Mouse (Mus musculus) limb, embryonic 12.5 days (tissue): ENCODE data around the gene Serpinf1. TPM values are rescaled to one million over a fixed set of nuclear protein-coding genes. Genes with fewer than 3 reads are reported as not detected.

Experiments
- ATAC-seq: fragments of 200-750 bp; cut with Nextera tagmentation; 2 replicates; pipeline ENCODE4 v1.8.0; 2017; ENCODE audit warnings: low read depth, moderate TSS enrichment; ENCODE audit not compliant: insufficient number of reproducible peaks, insufficient read depth, low FRiP score, low TSS enrichment
- H3K27ac ChIP-seq: fragments of 300-500 bp; sonication (generic); 2 replicates; pipeline ENCODE4 v1.5.1; 2016; ENCODE audit warnings: mild to moderate bottlenecking, moderate library complexity
- H3K27me3 ChIP-seq: fragments of 300-500 bp; sonication (generic); 2 replicates; pipeline ENCODE4 v1.6.1; 2016; ENCODE audit warnings: mild to moderate bottlenecking, moderate library complexity
- H3K36me3 ChIP-seq: fragments of 300-500 bp; sonication (generic); 2 replicates; pipeline ENCODE4 v1.6.1; 2016; ENCODE audit warnings: mild to moderate bottlenecking, moderate library complexity
- H3K4me1 ChIP-seq: fragments of 300-500 bp; sonication (generic); replicated peaks from 2 replicates; pipeline ENCODE4 v1.6.1; 2016
- H3K4me2 ChIP-seq: fragments of 300-500 bp; sonication (generic); 2 replicates; pipeline ENCODE4 v1.6.1; 2016; ENCODE audit warnings: mild to moderate bottlenecking, moderate library complexity
- H3K4me3 ChIP-seq: fragments of 300-500 bp; sonication (generic); replicated peaks from 2 replicates; pipeline ENCODE4 v1.5.1; 2016; ENCODE audit warnings: mild to moderate bottlenecking
- H3K9ac ChIP-seq: fragments of 300-500 bp; sonication (generic); replicated peaks from 2 replicates; pipeline ENCODE4 v1.6.1; 2016; ENCODE audit warnings: mild to moderate bottlenecking, moderate library complexity
- H3K9me3 ChIP-seq: fragments of 300-500 bp; sonication (generic); 2 replicates; pipeline ENCODE4 v1.6.1; 2016; ENCODE audit warnings: mild to moderate bottlenecking, moderate library complexity
- WGBS: fragments of 180-500 bp; shearing (Covaris S2); methylation state at CpG from one replicate; pipeline ENCODE4 v1.1.7; 2016; 5-methylcytosine and 5-hydroxymethylcytosine counted together
- polyA plus RNA-seq: library from polyadenylated mRNA; unstranded; fragments of >200 nt; fragmentation: Nextera tagmentation; extraction: Ambion mirVana; gene quantifications from 2 replicates; pipeline ENCODE4 v1.2.1, GENCODE M21; 2016

Serpinf1 gene
- polyA plus RNA-seq, 1 experiment from 2014 or later, result 177 TPM

DNA sequence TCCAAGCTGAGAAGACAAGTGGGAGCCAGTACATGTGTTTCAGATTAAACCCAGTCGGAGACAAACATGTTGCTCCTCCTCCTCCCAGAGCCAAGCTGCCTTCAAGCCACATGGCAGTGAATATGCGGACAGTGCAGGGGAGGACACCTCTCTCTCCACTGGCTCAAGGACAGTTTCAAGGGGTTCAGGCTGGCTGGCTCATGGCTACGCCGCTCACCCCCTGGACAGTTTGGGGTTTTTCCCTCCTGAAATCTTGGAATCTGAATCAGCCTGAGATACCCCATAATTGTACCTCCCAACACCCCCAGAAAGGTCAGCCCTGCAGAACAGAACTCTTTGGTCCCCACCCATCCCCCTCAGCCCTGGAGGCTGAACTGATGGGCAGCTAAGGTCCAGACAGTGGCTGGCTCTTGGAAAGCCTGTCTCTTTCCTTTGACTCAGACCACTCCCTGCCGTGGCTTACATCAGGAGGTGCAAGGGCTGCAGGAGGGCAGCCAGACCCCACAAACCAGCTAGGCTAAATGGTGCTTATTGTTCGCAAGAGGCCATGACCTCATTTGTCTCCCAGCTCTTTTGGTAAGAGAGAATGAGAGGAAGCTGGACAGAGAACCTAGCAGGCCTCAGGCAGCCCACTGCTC lies 1.0 kb downstream of the Serpinf1 start:
- H3K9me3 ChIP-seq, result no peaks in the 10 kb centered on the region
- peaks cover 13% of the 10 kb centered on the region for H3K36me3 ChIP-seq
- peak overlapping the region; percentile 68 for H3K4me2 ChIP-seq
- peak overlapping the region; percentile 54 for H3K9ac ChIP-seq
- no peaks in the 10 kb centered on the region for H3K27me3 ChIP-seq
- ATAC-seq, result peak; percentile 37; the same call in 1 of the 2 replicates
- H3K27ac ChIP-seq, result peak overlapping the region; percentile 76
- WGBS, result 25% methylated on average over 6 of the region's 6 CpGs
- peaks cover 18% of the 10 kb centered on the region for H3K4me1 ChIP-seq
- H3K4me3 ChIP-seq, result peak overlapping the region; percentile 47

DNA sequence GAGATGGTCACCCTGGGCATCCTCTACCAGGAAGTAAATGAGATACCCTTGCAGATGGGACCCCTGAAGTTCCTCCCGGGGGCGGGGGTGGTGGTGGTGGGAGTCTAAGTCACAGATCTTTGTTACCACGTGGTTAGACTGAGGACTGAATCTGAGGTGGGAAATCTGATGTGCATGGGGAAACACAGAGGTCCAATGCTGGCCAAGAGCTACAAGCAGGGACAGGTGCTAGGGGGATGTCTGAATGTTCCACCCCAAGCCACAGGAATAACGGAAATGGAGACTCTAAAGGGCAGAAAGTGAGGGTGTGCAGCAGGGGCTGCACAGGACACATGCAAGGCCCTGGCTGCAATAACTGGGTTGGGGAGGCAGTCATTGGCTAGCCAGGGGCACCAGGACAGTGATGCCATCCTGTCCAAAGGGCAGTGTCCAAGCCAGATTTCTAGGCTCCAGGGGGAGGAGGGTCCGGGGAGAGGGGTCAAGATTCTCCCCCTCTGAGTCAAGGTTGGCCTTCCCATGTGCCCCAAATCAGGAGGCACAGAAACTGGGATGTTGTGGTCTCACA lies 1.6 kb downstream of the Serpinf1 start:
- H3K9ac ChIP-seq, result peak overlapping the region; percentile 54
- peaks cover 19% of the 10 kb centered on the region for H3K36me3 ChIP-seq
- peak; percentile 8; the same call in 1 of the 2 replicates for ATAC-seq
- H3K4me2 ChIP-seq, result peak overlapping the region; percentile 68
- no peaks in the 10 kb centered on the region for H3K9me3 ChIP-seq
- peaks cover 18% of the 10 kb centered on the region for H3K4me1 ChIP-seq
- H3K27me3 ChIP-seq, result no peaks in the 10 kb centered on the region
- peak overlapping the region; percentile 47 for H3K4me3 ChIP-seq
- 46% methylated on average over 5 of the region's 5 CpGs for WGBS
- H3K27ac ChIP-seq, result peak overlapping the region; percentile 76

DNA sequence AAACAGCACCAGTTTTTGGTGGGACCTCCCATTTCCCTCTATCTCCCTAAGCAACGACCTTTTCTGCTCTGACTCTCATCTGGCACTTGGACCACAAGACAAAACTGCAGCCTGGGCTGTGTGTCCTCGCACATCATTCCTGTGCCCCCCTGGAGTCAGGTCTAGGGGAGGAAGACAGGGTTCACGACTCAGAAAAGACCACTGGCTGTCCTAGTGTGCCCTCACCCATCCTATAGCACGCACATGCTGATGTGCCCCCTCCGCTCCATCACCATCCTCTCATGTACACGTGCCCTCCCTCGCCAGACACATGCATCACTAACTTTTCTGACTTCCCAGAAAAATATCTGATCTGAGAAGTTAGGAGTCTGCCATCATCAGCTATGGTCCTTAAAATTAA lies 2.5 kb downstream of the Serpinf1 start:
- H3K9ac ChIP-seq, result no peak overlapping the region
- WGBS, result 86% methylated on average over 7 of the region's 7 CpGs
- ATAC-seq, result no peak
- peak overlapping the region; percentile 68; the same call in 1 of the 2 replicates for H3K4me2 ChIP-seq
- H3K27ac ChIP-seq, result no peak overlapping the region
- peaks cover 18% of the 10 kb centered on the region for H3K4me1 ChIP-seq
- no peaks in the 10 kb centered on the region for H3K27me3 ChIP-seq
- no peaks in the 10 kb centered on the region for H3K9me3 ChIP-seq
- H3K36me3 ChIP-seq, result peaks cover 28% of the 10 kb centered on the region
- no peak overlapping the region for H3K4me3 ChIP-seq

DNA sequence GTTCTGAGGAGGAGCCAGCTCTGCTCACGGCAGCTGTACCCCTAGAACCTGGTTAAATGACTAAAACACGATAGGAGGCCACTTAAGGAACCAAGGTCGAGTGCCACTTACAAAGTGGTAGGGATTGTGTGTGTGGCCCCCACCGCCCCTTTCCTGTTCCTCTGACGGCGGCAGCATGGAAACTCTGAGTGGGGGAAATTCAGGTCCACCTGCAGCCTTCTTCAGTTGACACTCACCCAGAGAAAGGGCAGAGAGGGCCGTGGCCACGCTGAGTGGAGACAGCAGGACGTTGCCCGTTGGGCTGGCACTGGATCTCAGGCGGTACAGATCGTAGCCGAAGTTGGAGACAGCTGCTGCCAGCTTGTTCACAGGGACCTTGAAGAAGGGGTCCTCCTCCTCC lies 6.5 kb downstream of the Serpinf1 start:
- no peak overlapping the region for H3K9ac ChIP-seq
- no peak for ATAC-seq
- H3K9me3 ChIP-seq, result no peaks in the 10 kb centered on the region
- peaks cover 8% of the 10 kb centered on the region for H3K4me1 ChIP-seq
- H3K36me3 ChIP-seq, result peaks cover 64% of the 10 kb centered on the region
- no peak overlapping the region for H3K4me3 ChIP-seq
- H3K4me2 ChIP-seq, result no peak overlapping the region
- no peaks in the 10 kb centered on the region for H3K27me3 ChIP-seq
- WGBS, result 91% methylated on average over 13 of the region's 13 CpGs
- H3K27ac ChIP-seq, result no peak overlapping the region

DNA sequence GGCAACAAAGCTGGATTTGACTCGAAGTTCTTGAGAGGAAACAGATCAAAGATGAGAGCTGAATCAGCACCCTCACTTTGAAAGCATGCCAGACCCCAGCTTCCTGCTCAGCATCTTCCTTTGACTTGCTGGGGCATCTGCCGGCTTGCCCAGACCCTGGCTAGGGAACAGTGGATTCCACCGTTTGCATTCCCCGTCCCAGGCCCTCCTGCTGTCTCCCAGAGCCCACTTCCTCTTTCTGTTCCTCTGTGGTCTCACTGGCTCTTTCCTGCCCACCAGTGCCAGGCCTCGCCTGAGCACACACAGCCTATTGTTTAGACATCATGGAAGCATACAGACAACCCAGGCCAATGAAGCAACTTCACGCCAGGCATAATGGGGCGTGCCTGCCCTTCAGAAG lies 7.4 kb downstream of the Serpinf1 start:
- Histone ChIP-seq H3K4me2 (no peak overlapping the region), H3K27ac (no peak overlapping the region), H3K4me3 (no peak overlapping the region), H3K9ac (no peak overlapping the region), H3K9me3 (no peaks in the 10 kb centered on the region), H3K36me3 (peaks cover 73% of the 10 kb centered on the region), H3K4me1 (no peaks in the 10 kb centered on the region), H3K27me3 (no peaks in the 10 kb centered on the region)
- WGBS, result 64% methylated on average over 7 of the region's 7 CpGs
- no peak for ATAC-seq

DNA sequence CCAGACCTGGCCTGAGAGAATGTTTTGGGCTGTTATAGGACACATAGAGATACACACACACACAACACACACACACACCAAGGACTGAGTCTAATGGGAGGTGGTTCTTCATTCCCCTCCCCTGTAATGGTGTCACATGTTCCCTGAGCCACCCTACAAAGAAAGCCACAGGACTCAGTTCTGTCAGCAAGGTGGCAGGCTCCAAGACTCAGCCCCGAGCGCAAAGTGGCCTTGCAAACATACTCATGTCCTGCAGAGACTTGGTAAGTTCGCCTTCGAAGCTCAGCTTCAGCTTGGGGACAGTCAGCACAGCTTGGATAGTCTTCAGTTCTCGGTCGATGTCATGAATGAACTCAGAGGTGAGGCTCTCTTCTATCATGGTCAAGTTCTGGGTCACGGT lies 11.9 kb downstream of the Serpinf1 start:
- no peak for ATAC-seq
- no peak overlapping the region for H3K9ac ChIP-seq
- H3K4me3 ChIP-seq, result no peak overlapping the region
- no peaks in the 10 kb centered on the region for H3K9me3 ChIP-seq
- H3K27me3 ChIP-seq, result no peaks in the 10 kb centered on the region
- no peak overlapping the region for H3K27ac ChIP-seq
- H3K4me1 ChIP-seq, result no peaks in the 10 kb centered on the region
- WGBS, result 89% methylated on average over 7 of the region's 7 CpGs
- peaks cover 73% of the 10 kb centered on the region for H3K36me3 ChIP-seq
- H3K4me2 ChIP-seq, result no peak overlapping the region

DNA sequence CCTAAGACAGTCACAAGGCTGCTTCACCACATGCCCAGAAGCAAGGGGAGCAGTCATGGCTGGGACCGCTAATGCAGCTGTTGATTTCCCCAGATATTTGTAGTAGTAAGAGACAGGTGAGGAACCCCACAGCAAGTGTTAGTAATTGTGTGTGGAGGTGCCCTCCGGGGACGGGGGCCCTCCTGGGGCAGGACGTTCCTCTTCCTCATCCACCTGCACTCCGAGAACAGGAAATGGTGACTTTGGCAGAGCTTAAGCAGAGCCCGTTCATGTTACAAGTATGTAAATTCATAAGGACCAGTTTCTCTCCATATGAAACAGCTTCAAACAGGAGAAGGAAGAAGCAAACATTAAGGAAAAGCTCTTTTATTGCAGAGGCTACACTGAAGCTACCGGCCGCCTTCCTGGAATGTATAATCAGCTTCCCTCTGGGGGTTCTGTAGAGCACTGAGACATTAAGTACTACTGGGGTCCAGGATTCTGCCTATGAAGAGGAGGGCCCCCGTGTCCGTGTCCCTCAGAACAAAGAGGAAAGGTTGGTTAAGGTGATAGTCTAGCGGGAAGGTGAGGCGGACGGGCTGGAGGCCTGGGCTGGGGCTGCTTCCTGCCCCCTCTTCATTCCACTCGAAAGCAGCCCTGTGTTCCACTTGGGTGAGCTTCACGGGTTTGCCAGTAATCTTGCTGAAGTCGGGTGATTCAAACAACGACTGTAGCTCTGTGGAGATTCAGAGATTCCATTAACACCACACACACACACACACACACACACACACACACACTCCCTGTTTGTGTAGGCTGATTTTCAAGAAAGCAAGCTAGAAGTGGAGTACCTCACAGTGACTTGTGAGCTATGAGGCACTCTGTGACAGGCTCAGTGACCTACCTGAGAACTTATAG lies 12.6 kb downstream of the Serpinf1 start:
- Histone ChIP-seq H3K4me2 (no peak overlapping the region), H3K9ac (no peak overlapping the region), H3K27ac (no peak overlapping the region), H3K9me3 (no peaks in the 10 kb centered on the region), H3K4me3 (no peak overlapping the region), H3K27me3 (no peaks in the 10 kb centered on the region), H3K4me1 (no peaks in the 10 kb centered on the region), H3K36me3 (peaks cover 68% of the 10 kb centered on the region)
- WGBS, result 87% methylated on average over 17 of the region's 17 CpGs
- no peak for ATAC-seq

DNA sequence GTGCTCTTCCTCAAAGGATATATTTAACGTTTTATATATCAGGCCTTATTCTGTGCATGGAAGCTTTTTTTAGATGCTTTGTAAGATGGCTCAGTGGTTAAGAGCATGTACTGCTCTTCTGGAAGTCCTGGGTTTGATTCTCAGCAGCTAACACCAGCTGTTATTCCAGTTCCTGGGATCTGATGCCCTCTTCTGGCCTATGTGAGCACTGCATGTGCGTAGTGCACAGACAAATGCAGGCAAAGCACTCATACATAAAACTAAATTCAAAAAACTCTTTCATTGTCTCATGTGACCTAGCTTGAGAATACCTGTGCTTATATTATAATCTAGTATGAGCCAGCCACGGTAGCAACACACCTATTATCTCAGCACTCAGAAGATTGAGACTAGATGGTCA lies 15.6 kb downstream of the Serpinf1 start:
- no peak overlapping the region for H3K9ac ChIP-seq
- no peak for ATAC-seq
- peaks cover 48% of the 10 kb centered on the region for H3K36me3 ChIP-seq
- H3K27me3 ChIP-seq, result no peaks in the 10 kb centered on the region
- H3K4me3 ChIP-seq, result no peak overlapping the region
- H3K4me2 ChIP-seq, result no peak overlapping the region
- H3K4me1 ChIP-seq, result no peaks in the 10 kb centered on the region
- H3K27ac ChIP-seq, result no peak overlapping the region
- H3K9me3 ChIP-seq, result no peaks in the 10 kb centered on the region
- 43% methylated on average over 3 of the region's 3 CpGs for WGBS

DNA sequence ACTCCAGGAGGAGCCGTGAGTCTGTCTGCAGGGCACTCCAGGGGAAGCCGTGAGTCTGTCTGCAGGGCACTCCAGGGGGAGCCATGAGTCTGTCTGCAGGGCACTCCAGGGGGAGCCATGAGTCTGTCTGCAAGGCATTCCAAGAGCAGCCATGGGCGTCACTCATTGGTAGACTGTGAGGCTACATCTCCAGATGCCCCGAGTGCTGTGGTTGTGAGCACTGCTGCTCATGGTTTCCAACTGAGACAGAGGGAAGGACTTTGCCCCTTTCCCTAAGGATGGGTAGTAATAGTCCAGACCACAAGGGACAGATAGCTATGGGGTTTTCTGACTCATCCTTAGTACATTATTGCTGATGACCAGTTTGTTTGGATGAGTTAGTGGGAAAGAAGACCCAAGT lies 16.4 kb downstream of the Serpinf1 start:
- no peak for ATAC-seq
- WGBS, result 68% methylated on average over 4 of the region's 4 CpGs
- H3K9me3 ChIP-seq, result no peaks in the 10 kb centered on the region
- H3K9ac ChIP-seq, result no peak overlapping the region
- peaks cover 44% of the 10 kb centered on the region for H3K36me3 ChIP-seq
- no peak overlapping the region for H3K4me3 ChIP-seq
- no peak overlapping the region for H3K27ac ChIP-seq
- H3K27me3 ChIP-seq, result no peaks in the 10 kb centered on the region
- H3K4me2 ChIP-seq, result no peak overlapping the region
- H3K4me1 ChIP-seq, result no peaks in the 10 kb centered on the region

DNA sequence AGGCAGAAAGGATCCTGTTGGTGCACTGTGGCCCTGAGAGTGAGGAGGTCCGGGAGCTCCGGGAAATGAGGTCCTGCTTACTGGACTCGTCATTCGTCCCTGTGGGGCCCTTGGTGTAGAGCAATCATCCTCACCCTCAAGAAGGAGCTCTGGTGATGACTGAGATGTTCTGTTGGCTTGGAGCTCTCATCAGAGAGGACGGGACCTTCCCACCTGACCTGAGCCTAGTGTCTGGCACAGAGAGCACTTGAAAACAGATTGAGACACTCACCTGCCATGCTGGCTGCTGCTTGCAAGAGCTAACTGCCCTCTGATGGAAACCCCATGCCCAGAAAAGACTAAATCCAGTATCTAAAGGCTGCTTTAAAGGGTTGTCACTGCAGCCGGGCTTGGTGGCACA lies 17.7 kb downstream of the Serpinf1 start:
- no peak overlapping the region for H3K9ac ChIP-seq
- WGBS, result 85% methylated on average over 6 of the region's 6 CpGs
- no peak overlapping the region for H3K4me3 ChIP-seq
- H3K27ac ChIP-seq, result no peak overlapping the region
- H3K4me2 ChIP-seq, result no peak overlapping the region
- H3K9me3 ChIP-seq, result no peaks in the 10 kb centered on the region
- no peaks in the 10 kb centered on the region for H3K27me3 ChIP-seq
- peaks cover 36% of the 10 kb centered on the region for H3K36me3 ChIP-seq
- no peaks in the 10 kb centered on the region for H3K4me1 ChIP-seq
- no peak for ATAC-seq

DNA sequence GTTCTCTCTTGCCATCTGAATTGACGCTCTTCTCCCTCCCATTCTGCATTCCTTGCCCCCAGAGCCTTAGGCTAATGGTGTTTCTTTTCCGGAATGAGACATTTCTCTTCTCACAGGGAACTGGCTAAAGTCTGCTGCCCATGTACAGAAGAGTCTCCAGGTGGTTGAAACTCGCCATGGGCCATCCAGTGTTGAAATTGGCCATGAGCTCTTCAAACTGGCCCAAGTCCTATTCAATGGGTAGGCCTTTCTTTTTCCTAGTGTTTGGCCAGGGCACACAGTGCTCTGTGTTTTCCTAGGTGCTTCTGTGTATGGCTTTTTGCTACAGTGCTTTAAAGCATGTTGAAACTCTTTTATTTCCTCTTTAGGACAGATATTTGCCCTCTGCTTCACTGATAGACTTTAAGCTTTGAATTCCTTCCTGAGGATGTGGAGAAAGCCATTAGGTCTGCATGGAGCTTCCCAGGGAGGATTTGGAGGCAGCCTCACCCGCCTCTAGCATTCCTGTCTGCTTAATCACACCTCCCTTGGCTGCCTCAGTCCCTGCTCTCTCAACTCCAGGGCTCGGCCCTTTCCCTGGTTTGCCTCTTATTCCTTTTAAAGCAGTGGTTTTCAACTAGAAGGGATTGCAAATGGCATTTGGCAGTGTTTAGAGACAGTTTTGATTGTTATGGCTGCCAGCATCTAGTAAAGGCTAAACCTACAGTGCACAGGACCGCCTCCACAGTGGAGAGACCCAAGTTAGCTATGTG lies 19.0 kb downstream of the Serpinf1 start:
- Histone ChIP-seq H3K9ac (no peak overlapping the region), H3K36me3 (peaks cover 29% of the 10 kb centered on the region; the same call in 1 of the 2 replicates), H3K27ac (no peak overlapping the region), H3K4me1 (no peaks in the 10 kb centered on the region), H3K4me3 (no peak overlapping the region), H3K4me2 (no peak overlapping the region), H3K9me3 (no peaks in the 10 kb centered on the region), H3K27me3 (no peaks in the 10 kb centered on the region)
- ATAC-seq, result no peak
- WGBS, result 72% methylated on average over 6 of the region's 6 CpGs
